Mouse (Mus musculus): ENCODE measurements at regions not wholly inside any gene's neighbourhood (a gene's known extent, or its start where the extent isn't known, plus 50 kb on each side); places are given as distances from the start of the nearest gene placed in this dataset.

- dilution Hi-C loops (cut with MboI; ENCODE audit: extremely low pct_ligation_motif_present, extremely low pct_unique_long_range_greater_than_20kb, low sequenced_read_pairs) (no loop called here), in situ Hi-C loops (cut with MboI; ENCODE audit: low pct_ligation_motif_present, low pct_unique_long_range_greater_than_20kb, low sequenced_read_pairs) (no loop called here)
These were observed 1706.4 kb downstream of the Car8 start for GRCm38 (mm10) chr4:6532441-6532840.

GRCm38 (mm10) chr4:6517626-6518025 is 1721.2 kb downstream of the Car8 start:
- H3K4me3 ChIP-seq (replicated peaks in 1 of 3; ENCODE audit: low read depth in 2 of 3, low read length in 2 of 3, poor library complexity in 1 of 3): no peak overlapping the region
- no peak overlapping the region for H3K27ac ChIP-seq (ENCODE audit: insufficient read depth, low read depth)
- peaks cover 0 to 10% of the 10 kb centered on the region in 2 experiments; a peak in 2 of 4 replicates for H3K4me1 ChIP-seq (ENCODE audit: control insufficient read depth in 1 of 2, insufficient read depth in 2 of 2)
- H3K9ac ChIP-seq (ENCODE audit: insufficient read depth, low read depth): no peak overlapping the region
- H3K79me2 ChIP-seq (replicated peaks; ENCODE audit: control insufficient read depth, extremely low read depth, insufficient read depth, poor library complexity, severe bottlenecking): no peaks in the 10 kb centered on the region
- H3K9me3 ChIP-seq (replicated peaks; ENCODE audit: low read length): peaks cover 12% of the 10 kb centered on the region
- no peak for TF ChIP-seq BHLHE40 (IDR thresholded peaks at IDR 0.05; ENCODE audit: low read depth, low read length)
- peak; percentile 66; the same call in 1 of the 2 replicates for TF ChIP-seq MAFK (IDR thresholded peaks at IDR 0.05; ENCODE audit: insufficient replicate concordance, low read length)
- H3K36me3 ChIP-seq (replicated peaks in 1 of 2; ENCODE audit: control insufficient read depth in 1 of 2, insufficient read depth in 1 of 2, low read length in 1 of 2): no peaks in the 10 kb centered on the region
- no peaks in the 10 kb centered on the region for H3K27me3 ChIP-seq (replicated peaks)
- in situ Hi-C loops (cut with MboI; ENCODE audit: low pct_ligation_motif_present, low pct_unique_long_range_greater_than_20kb, low sequenced_read_pairs) (loop anchor here (10.0 kb wide), 1 partner anchor 293 kb away; no protein-coding TSS in a partner anchor), dilution Hi-C loops (cut with MboI; ENCODE audit: extremely low pct_ligation_motif_present, extremely low pct_unique_long_range_greater_than_20kb, low sequenced_read_pairs) (no loop called here)
- H3K4me2 ChIP-seq (ENCODE audit: insufficient read depth, low read depth, poor library complexity, severe bottlenecking): no peak overlapping the region
- DNase-seq (ENCODE audit: extremely low read depth): no peak

More at GRCm38 (mm10) chr4:6532441-6532840, 1706.4 kb downstream of the Car8 start:
- DNase-seq (ENCODE audit: extremely low read depth): no peak
- Histone ChIP-seq H3K27ac (ENCODE audit: insufficient read depth, low read depth) (no peak overlapping the region), H3K9ac (ENCODE audit: insufficient read depth, low read depth) (no peak overlapping the region), H3K9me3 (replicated peaks; ENCODE audit: low read length) (no peaks in the 10 kb centered on the region), H3K4me3 (replicated peaks in 1 of 3; ENCODE audit: low read depth in 2 of 3, low read length in 2 of 3, poor library complexity in 1 of 3) (no peak overlapping the region), H3K4me1 (ENCODE audit: control insufficient read depth in 1 of 2, insufficient read depth in 2 of 2) (no peaks in the 10 kb centered on the region), H3K79me2 (replicated peaks; ENCODE audit: control insufficient read depth, extremely low read depth, insufficient read depth, poor library complexity, severe bottlenecking) (no peaks in the 10 kb centered on the region), H3K27me3 (replicated peaks) (no peaks in the 10 kb centered on the region), H3K36me3 (replicated peaks in 1 of 2; ENCODE audit: control insufficient read depth in 1 of 2, insufficient read depth in 1 of 2, low read length in 1 of 2) (no peaks in the 10 kb centered on the region), H3K4me2 (ENCODE audit: insufficient read depth, low read depth, poor library complexity, severe bottlenecking) (no peak overlapping the region)
- TF ChIP-seq PAX5 (IDR thresholded peaks at IDR 0.05; ENCODE audit: low read length): no peak
- TF ChIP-seq CTCF (conservative IDR thresholded peaks at IDR 0.05 in 1 of 2, IDR thresholded peaks at IDR 0.05 in 1 of 2; ENCODE audit: low read depth in 2 of 2, low read length in 2 of 2): no peak
- no peak for TF ChIP-seq ZMIZ1 (IDR thresholded peaks at IDR 0.05; ENCODE audit: low read depth, low read length)
- TF ChIP-seq MAZ (IDR thresholded peaks at IDR 0.05; ENCODE audit: low read depth, low read length): no peak
- TF ChIP-seq E2F4 (IDR thresholded peaks at IDR 0.05; ENCODE audit: insufficient replicate concordance, low read depth, low read length): no peak
- no peak for TF ChIP-seq ZKSCAN1 (IDR thresholded peaks at IDR 0.05; ENCODE audit: borderline replicate concordance, low read depth, low read length)
- no peak for TF ChIP-seq ZNF384 (IDR thresholded peaks at IDR 0.05; ENCODE audit: low read depth, low read length)
- no peak for TF ChIP-seq CHD1 (IDR thresholded peaks at IDR 0.05; ENCODE audit: low read depth, low read length)
- TF ChIP-seq HCFC1 (IDR thresholded peaks at IDR 0.05; ENCODE audit: low read depth, low read length): no peak
- no peak for TF ChIP-seq TBP (conservative IDR thresholded peaks at IDR 0.05; ENCODE audit: low read depth, low read length)
- no peak for TF ChIP-seq POLR2AphosphoS2 (IDR thresholded peaks at IDR 0.05; ENCODE audit: low read depth, low read length)
- no peak for TF ChIP-seq BHLHE40 (IDR thresholded peaks at IDR 0.05; ENCODE audit: low read depth, low read length)
- TF ChIP-seq MXI1 (IDR thresholded peaks at IDR 0.05; ENCODE audit: low read depth, low read length): no peak
- TF ChIP-seq ETS1 (conservative IDR thresholded peaks at IDR 0.05; ENCODE audit: low read depth, low read length): no peak
- no peak for TF ChIP-seq POLR2A (IDR thresholded peaks at IDR 0.05; ENCODE audit: low read depth, low read length)
- no peak for TF ChIP-seq ELF1 (IDR thresholded peaks at IDR 0.05; ENCODE audit: low read depth, low read length)
- TF ChIP-seq GABPA (IDR thresholded peaks at IDR 0.05; ENCODE audit: insufficient replicate concordance, low read depth, low read length): no peak

All from CH12.LX (cell line).